Mouse (Mus musculus) gastrocnemius, postnatal 14 days (tissue): Measurements from ENCODE around the gene Zfp185. TPM values are rescaled to one million over a fixed set of nuclear protein-coding genes. Genes with fewer than 3 reads are reported as not detected.

Experiments
- DNase-seq: peaks from one replicate; pipeline ENCODE4 v3.0.0; 2021; ENCODE audit warnings: mixed read lengths
- intact Hi-C: fragments of 180-260 bp; cut with DNase I; formaldehyde crosslinking; loops from one replicate; pipeline ENCODE4 v1.15.1; 2025; ENCODE audit warnings: low total_unique reads
- long read RNA-seq, 2 experiments: library from polyadenylated mRNA; stranded (forward); transcript quantifications; one replicate each; pipeline ENCODE4 v2.0.0; 2021
- total RNA-seq, 2 experiments: library from RNA; stranded (reverse); gene quantifications; 2 replicates each; pipeline ENCODE4 v1.2.3; 2021

The Zfp185 gene
- total RNA-seq, result 1 to 10 TPM; 5.5 to 8.7 TPM
- long read RNA-seq, experiment 1, partial matches to known transcripts, result 0 of 3 reads
- long read RNA-seq, experiment 1, other reads (novel, unspliced or antisense), result 0 of 3 reads
- long read RNA-seq, experiment 2, partial matches to known transcripts, result 1 of 3 reads
- long read RNA-seq, experiment 2, other reads (novel, unspliced or antisense), result 1 of 3 reads

- intact Hi-C loops, result no loop called here
- peak; percentile 48 for DNase-seq
These were observed at the start of gene Zfp185 for GRCm38 (mm10) chrX:72986841-72987519. Gene Zfp185, plus strand, starts transcription at chrX:72987339.

GRCm38 (mm10) chrX:72953464-72953863 is 33.7 kb upstream of the Zfp185 start:
- no peak for DNase-seq
- intact Hi-C loops, result no loop called here

- intact Hi-C loops, result no loop called here
These were observed 30.7 kb upstream of the Zfp185 start for GRCm38 (mm10) chrX:72956486-72956885.

GRCm38 (mm10) chrX:72960431-72960830 is 26.7 kb upstream of the Zfp185 start:
- no peak for DNase-seq

More at GRCm38 (mm10) chrX:72956486-72956885, 30.7 kb upstream of the Zfp185 start:
- DNase-seq, result no peak

GRCm38 (mm10) chrX:72961511-72961910 is 25.6 kb upstream of the Zfp185 start:
- no peak for DNase-seq
- intact Hi-C loops, result no loop called here

More at GRCm38 (mm10) chrX:72960431-72960830, 26.7 kb upstream of the Zfp185 start:
- intact Hi-C loops, result no loop called here

GRCm38 (mm10) chrX:72962743-72963142 is 24.4 kb upstream of the Zfp185 start:
- intact Hi-C loops, result no loop called here
- DNase-seq, result no peak

GRCm38 (mm10) chrX:72982831-72983230 is 4.3 kb upstream of the Zfp185 start:
- no peak for DNase-seq
- intact Hi-C loops, result no loop called here

- intact Hi-C loops, result no loop called here
These were observed 1.5 kb upstream of the Zfp185 start for GRCm38 (mm10) chrX:72985607-72986006.

GRCm38 (mm10) chrX:72987520-72987905 is 374 bp downstream of the Zfp185 start:
- intact Hi-C loops, result no loop called here
- DNase-seq, result no peak

More at GRCm38 (mm10) chrX:72985607-72986006, 1.5 kb upstream of the Zfp185 start:
- DNase-seq, result no peak

- no peak for DNase-seq
- intact Hi-C loops, result no loop called here
These were observed 1.3 kb downstream of the Zfp185 start for GRCm38 (mm10) chrX:72988431-72988830.

GRCm38 (mm10) chrX:72990581-72990980 is 3.4 kb downstream of the Zfp185 start:
- no peak for DNase-seq
- intact Hi-C loops, result no loop called here

- intact Hi-C loops, result no loop called here
- DNase-seq, result no peak
These were observed 5.3 kb downstream of the Zfp185 start for GRCm38 (mm10) chrX:72992291-72992919.

- intact Hi-C loops, result no loop called here
These were observed 8.4 kb downstream of the Zfp185 start for GRCm38 (mm10) chrX:72995542-72995941.

GRCm38 (mm10) chrX:73003110-73003509 is 16.0 kb downstream of the Zfp185 start:
- no peak for DNase-seq
- intact Hi-C loops, result loop anchor here (5.0 kb wide), 1 partner anchor 1786 kb away; no protein-coding TSS in a partner anchor

More at GRCm38 (mm10) chrX:72995542-72995941, 8.4 kb downstream of the Zfp185 start:
- DNase-seq, result no peak

- DNase-seq, result no peak
- intact Hi-C loops, result no loop called here
These were observed 18.5 kb downstream of the Zfp185 start for GRCm38 (mm10) chrX:73005678-73006077.

GRCm38 (mm10) chrX:73007597-73008479 is 20.7 kb downstream of the Zfp185 start:
- peak; percentile 86 for DNase-seq
- intact Hi-C loops, result no loop called here

- no peak for DNase-seq
- intact Hi-C loops, result no loop called here
These were observed 25.7 kb downstream of the Zfp185 start for GRCm38 (mm10) chrX:73012846-73013245.

- intact Hi-C loops, result no loop called here
- no peak for DNase-seq
These were observed 49.9 kb downstream of the Zfp185 start, which contains the start of gene Pnma5 for GRCm38 (mm10) chrX:73037003-73037402. Gene Pnma5, minus strand, starts transcription at chrX:73037103.

- intact Hi-C loops, result no loop called here
- DNase-seq, result no peak
These were observed 51.7 kb downstream of the Zfp185 start for GRCm38 (mm10) chrX:73038831-73039230.

- DNase-seq, result no peak
- intact Hi-C loops, result no loop called here
These were observed 52.5 kb downstream of the Zfp185 start for GRCm38 (mm10) chrX:73039666-73040065.
